Mouse (Mus musculus): Measurements from ENCODE around the gene Iltifb. TPM values are rescaled to one million over a fixed set of nuclear protein-coding genes. Genes with fewer than 3 reads are reported as not detected.
A peak's percentile ranks its signal among the peaks of the same experiment; 100 is the strongest.
"Not testable (repeated sequence)": the region's sequence is repeated elsewhere in the genome, so short reads cannot be mapped to it uniquely, and the experiment has no call there.

Gene Iltifb
- not detected in 2 replicates for total RNA-seq (2015)
- total RNA-seq (2017) = not detected in 2 replicates

DNA sequence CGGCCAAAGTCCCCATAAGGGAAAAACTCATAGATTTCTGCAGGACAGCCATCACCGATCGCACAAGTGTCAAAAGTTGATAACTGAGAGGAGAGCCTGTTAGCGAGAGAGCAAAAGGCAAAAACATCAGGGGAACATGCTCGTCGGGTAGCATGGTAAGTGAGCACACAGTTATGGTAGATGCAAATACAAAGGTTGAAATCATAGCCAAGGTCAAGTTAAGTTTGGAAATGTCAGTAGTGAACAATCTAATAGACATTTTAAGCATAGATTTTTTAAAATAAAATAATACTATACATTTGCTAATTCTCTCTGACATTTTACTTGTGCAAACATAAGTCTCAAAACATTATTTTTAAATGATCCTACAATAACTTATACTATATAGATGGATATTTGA, at the start of gene Iltifb:
TSS of gene Iltifb (minus strand) at position 101 of the 400 bp plus-strand sequence.
- no peak for ATAC-seq (replicated peaks; ENCODE audit: poor library complexity)

DNA sequence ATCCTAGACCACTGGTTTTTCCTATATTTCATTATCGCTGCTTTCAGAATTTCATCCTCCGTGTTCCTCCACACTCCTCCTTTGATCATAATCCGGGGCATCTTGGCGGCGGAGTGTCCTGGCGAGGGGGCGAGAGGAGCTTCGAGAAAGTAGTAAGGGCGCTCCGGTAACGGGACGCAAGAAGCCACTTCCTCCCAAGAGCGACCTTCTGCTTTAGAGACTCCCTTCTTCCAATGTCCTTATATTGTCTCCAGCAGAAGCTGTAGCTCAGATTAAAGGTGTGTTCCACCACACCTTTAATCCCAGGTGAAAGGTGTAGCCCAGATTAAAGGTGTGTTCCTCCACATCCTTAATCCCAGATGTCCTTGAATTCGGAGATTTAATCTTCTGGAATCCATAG, 48.3 kb upstream of the Iltifb start, which contains the start of gene Gm9046:
TSS of gene Gm9046 (minus strand) at position 101 of the 400 bp plus-strand sequence.
- not testable (repeated sequence) for ATAC-seq (replicated peaks; ENCODE audit: poor library complexity)

- not testable (repeated sequence) for ATAC-seq (replicated peaks; ENCODE audit: poor library complexity)
Measured at GRCm38 (mm10) chr10:118337731-118338130, 42.9 kb upstream of the Iltifb start, which contains the start of gene Gm9045. TSS of gene Gm9045 (minus strand) at chr10:118337831.

GRCm38 (mm10) chr10:118332308-118332707, 37.5 kb upstream of the Iltifb start, which contains the start of gene Gm9044:
TSS of gene Gm9044 (minus strand) at chr10:118332408.
- ATAC-seq (replicated peaks; ENCODE audit: poor library complexity) = not testable (repeated sequence)

DNA sequence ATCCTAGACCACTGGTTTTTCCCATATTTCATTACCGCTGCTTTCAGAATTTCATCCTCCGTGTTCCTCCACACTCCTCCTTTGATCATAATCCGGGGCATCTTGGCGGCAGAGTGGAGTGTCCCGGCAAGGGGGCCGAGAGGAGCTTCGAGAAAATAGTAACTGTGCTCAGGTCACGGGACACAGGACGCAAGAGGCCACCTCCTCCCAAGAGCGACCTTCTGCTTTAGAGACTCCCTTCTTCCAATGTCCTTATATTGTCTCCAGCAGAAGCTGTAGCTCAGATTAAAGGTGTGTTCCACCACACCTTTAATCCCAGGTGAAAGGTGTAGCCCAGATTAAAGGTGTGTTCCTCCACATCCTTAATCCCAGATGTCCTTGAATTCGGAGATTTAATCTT, 32.0 kb upstream of the Iltifb start, which contains the start of gene Gm9040:
TSS of gene Gm9040 (minus strand) at position 101 of the 400 bp plus-strand sequence.
- ATAC-seq (replicated peaks; ENCODE audit: poor library complexity) = not testable (repeated sequence)

- ATAC-seq (replicated peaks; ENCODE audit: poor library complexity) = peak; percentile 88
Measured at GRCm38 (mm10) chr10:118319024-118319423, 24.2 kb upstream of the Iltifb start.

DNA sequence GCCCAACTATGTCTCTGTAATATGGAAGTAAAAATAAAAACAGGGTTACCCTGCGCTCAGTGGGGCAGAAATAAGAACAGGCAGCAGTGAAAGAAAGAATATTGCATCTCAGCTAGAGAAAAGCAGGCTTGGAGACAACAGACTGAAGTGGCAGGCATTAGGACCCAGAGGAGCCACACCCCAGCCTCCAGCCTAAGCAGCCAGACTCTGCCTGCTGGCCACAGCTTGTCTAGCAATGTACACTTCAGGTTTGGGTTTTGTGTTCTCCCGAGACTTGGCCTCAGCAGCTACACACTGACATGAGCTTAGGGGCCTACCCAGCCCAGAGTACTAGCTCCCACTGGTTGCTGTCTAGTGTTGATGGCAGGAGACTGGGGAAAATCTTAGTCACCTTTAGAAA, 7.3 kb upstream of the Iltifb start:
- ATAC-seq (replicated peaks; ENCODE audit: poor library complexity) = peak; percentile 80

DNA sequence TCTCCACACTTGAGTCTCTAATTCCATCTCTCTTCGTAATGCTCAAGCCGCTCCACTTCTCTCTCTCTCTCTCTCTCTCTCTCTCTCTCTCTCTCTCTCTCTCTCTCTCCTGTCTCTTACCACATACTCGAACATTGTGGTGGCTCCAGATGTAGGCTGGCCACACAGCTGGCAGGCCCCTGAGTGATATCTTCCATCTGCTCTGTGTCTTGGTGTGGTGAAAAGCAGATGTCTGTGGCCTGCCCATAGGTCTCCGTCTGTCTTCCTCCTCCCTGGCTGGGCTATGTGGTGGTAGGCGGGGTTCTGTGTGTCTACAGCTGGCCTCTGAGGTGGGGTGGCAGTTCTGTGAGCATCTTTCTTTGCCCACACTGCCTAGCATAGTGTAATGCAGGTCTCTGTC, 11.8 kb downstream of the Iltifb start:
- not testable (repeated sequence) for ATAC-seq (replicated peaks; ENCODE audit: poor library complexity)

DNA sequence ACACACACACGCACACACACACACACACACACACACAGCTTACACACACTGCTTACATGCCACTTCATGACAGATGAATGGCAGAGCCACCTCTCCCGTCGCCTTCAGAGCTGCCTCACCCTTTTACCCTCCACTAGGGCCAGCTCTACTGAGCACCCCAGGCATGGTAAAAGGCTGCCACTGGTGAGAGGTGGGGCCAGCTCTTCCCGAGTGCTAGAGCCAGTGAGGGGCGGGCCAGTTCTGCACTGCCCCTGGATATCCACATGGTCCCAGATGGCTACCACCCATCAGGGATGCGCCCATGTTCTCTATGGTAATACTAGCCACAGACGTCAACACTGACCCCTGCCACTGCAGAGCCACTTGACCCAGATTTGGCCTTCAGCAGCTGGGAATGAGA, 12.3 kb downstream of the Iltifb start:
- not testable (repeated sequence) for ATAC-seq (replicated peaks; ENCODE audit: poor library complexity)

- ATAC-seq (replicated peaks; ENCODE audit: poor library complexity) = not testable (repeated sequence)
Measured at GRCm38 (mm10) chr10:118278069-118278468, 16.8 kb downstream of the Iltifb start.

DNA sequence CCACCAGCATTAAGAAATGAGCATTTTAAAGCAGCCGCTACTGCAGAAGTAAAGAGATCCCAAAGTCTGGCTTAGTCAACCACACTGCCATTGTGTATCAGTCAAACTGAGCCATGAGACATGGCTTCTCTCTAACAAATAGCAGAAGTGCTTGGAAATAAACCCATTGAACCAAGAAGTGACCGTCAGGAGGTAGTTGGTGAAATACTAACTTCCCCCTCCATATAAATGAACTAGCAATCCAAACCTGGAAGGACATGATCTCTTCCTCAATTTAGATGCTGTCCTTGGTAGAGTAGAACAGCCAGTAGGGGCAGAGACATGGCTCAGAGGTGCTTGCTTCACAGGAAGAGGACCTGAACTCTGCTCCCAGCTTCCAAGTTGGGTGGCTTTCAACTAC, 23.4 kb downstream of the Iltifb start:
- ATAC-seq (replicated peaks; ENCODE audit: poor library complexity) = peak; percentile 78

- ATAC-seq (replicated peaks; ENCODE audit: poor library complexity) = peak; percentile 55
Measured at GRCm38 (mm10) chr10:118268812-118269211, 26.0 kb downstream of the Iltifb start.

DNA sequence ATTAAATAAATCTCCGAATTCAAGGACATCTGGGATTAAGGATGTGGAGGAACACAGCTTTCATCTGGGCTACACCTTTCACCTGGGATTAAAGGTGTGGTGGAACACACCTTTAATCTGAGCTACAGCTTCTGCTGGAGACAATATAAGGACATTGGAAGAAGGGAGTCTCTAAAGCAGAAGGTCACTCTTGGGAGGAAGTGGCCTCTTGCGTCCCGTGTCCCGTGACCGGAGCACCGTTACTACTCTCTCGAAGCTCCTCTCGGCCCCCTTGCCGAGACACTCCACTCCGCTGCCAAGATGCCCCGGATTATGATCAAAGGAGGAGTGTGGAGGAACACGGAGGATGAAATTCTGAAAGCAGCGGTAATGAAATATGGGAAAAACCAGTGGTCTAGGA, 36.5 kb downstream of the Iltifb start, which contains the start of gene Gm32802:
TSS of gene Gm32802 (plus strand) at position 301 of the 400 bp plus-strand sequence.
- not testable (repeated sequence) for ATAC-seq (replicated peaks; ENCODE audit: poor library complexity)

DNA sequence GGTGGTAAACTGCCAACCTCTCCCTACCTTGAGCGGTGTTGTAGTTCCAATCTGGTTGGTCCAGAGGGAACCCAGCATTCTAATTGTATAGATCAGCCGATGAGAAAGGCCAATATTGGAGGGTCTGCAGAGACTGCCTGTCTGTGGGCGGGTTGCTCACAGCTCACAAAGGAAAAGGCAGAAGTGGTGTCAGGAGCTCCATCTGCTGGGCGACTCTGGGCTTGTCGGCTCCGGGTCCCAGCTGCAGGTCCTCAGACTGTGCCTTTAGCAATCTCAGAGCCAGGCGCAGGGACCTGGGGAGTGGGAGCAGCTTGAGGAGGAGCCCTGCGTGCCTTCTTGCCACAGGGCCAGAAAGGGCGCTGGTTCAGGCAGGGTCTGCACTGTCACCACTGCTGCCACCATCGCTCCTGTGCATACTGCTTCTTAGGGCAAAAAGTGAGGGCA, 44.0 kb downstream of the Iltifb start:
- ATAC-seq (replicated peaks; ENCODE audit: poor library complexity) = no peak

- ATAC-seq (replicated peaks; ENCODE audit: poor library complexity) = not testable (repeated sequence)
Measured at GRCm38 (mm10) chr10:118249006-118249595, 45.7 kb downstream of the Iltifb start.

DNA sequence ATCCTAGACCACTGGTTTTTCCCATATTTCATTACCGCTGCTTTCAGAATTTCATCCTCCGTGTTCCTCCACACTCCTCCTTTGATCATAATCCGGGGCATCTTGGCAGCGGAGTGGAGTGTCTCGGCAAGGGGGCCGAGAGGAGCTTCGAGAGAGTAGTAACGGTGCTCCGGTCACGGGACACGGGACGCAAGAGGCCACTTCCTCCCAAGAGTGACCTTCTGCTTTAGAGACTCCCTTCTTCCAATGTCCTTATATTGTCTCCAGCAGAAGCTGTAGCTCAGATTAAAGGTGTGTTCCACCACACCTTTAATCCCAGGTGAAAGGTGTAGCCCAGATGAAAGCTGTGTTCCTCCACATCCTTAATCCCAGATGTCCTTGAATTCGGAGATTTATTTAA, 54.2 kb downstream of the Iltifb start, which contains the start of gene Gm32717:
TSS of gene Gm32717 (minus strand) at position 101 of the 400 bp plus-strand sequence.
- not testable (repeated sequence) for ATAC-seq (replicated peaks; ENCODE audit: poor library complexity)

Other genes with a start within 250 kb of the Iltifb start
- 10.2 and 13.4 TPM in 2 replicates for gene Mdm1, start 153.2 kb downstream of the Iltifb start, total RNA-seq (2015)
- gene Mdm1, start 153.2 kb downstream of the Iltifb start, total RNA-seq (2017) = 35.6 and 35.9 TPM in 2 replicates
- gene Il22, start 90.1 kb downstream of the Iltifb start, total RNA-seq (2015) = not detected in 2 replicates
- gene Il22, start 90.1 kb downstream of the Iltifb start, total RNA-seq (2017) = not detected in 2 replicates
- 0.05 TPM in 1 of 2 replicates, not detected in the other for gene Gm32717, start 54.3 kb downstream of the Iltifb start, total RNA-seq (2015)
- 0.08 and 0.14 TPM in 2 replicates for gene Gm32717, start 54.3 kb downstream of the Iltifb start, total RNA-seq (2017)
- gene Gm32802, start 36.4 kb downstream of the Iltifb start, total RNA-seq (2015) = 0.05 TPM in 1 of 2 replicates, not detected in the other
- 0.08 and 0.14 TPM in 2 replicates for gene Gm32802, start 36.4 kb downstream of the Iltifb start, total RNA-seq (2017)
- not detected in 2 replicates for gene Gm9040, start 31.9 kb upstream of the Iltifb start, total RNA-seq (2015)
- gene Gm9040, start 31.9 kb upstream of the Iltifb start, total RNA-seq (2017) = not detected in 2 replicates
- not detected in 2 replicates for gene Gm9044, start 37.4 kb upstream of the Iltifb start, total RNA-seq (2015)
- gene Gm9044, start 37.4 kb upstream of the Iltifb start, total RNA-seq (2017) = not detected in 2 replicates
- gene Gm9045, start 42.8 kb upstream of the Iltifb start, total RNA-seq (2015) = 0.15 TPM in 2 replicates
- 0.08 TPM in 1 of 2 replicates, not detected in the other for gene Gm9045, start 42.8 kb upstream of the Iltifb start, total RNA-seq (2017)
- not detected in 2 replicates for gene Gm9046, start 48.2 kb upstream of the Iltifb start, total RNA-seq (2015)
- not detected in 2 replicates for gene Gm9046, start 48.2 kb upstream of the Iltifb start, total RNA-seq (2017)
- gene Gm9048, start 53.6 kb upstream of the Iltifb start, total RNA-seq (2015) = not detected in 2 replicates
- not detected in 2 replicates for gene Gm9048, start 53.6 kb upstream of the Iltifb start, total RNA-seq (2017)
- 0.15 TPM in 2 replicates for gene Gm9049, start 59.1 kb upstream of the Iltifb start, total RNA-seq (2015)
- gene Gm9049, start 59.1 kb upstream of the Iltifb start, total RNA-seq (2017) = 0.08 TPM in 1 of 2 replicates, not detected in the other
- gene Ifng, start 146.0 kb upstream of the Iltifb start, total RNA-seq (2015) = 0.54 TPM in 1 of 2 replicates, not detected in the other
- not detected in 2 replicates for gene Ifng, start 146.0 kb upstream of the Iltifb start, total RNA-seq (2017)